Mouse (Mus musculus) heart, postnatal 10 days (tissue): ENCODE measurements at regions not wholly inside any gene's neighbourhood (a gene's known extent, or its start where the extent isn't known, plus 50 kb on each side); places are given as distances from the start of the nearest gene placed in this dataset.

Source experiments
- DNase-seq, 2 experiments: peaks; one replicate each; pipeline ENCODE4 v3.0.0; 2021
- intact Hi-C: fragments of 180-260 bp; cut with DNase I; formaldehyde crosslinking; loops from one replicate; pipeline ENCODE4 v1.15.1; 2025

- no peak for DNase-seq
Measured at GRCm38 (mm10) chr4:125765171-125765570, 259.2 kb upstream of the Csf3r start.

GRCm38 (mm10) chr4:125777126-125777525 lies 247.2 kb upstream of the Csf3r start:
- DNase-seq = no peak
- intact Hi-C loops = no loop called here

More at GRCm38 (mm10) chr4:125765171-125765570, 259.2 kb upstream of the Csf3r start:
- intact Hi-C loops = no loop called here

- intact Hi-C loops = no loop called here
- no peak for DNase-seq
Measured at GRCm38 (mm10) chr4:125780113-125780512, 244.2 kb upstream of the Csf3r start.

- intact Hi-C loops = no loop called here
- no peak for DNase-seq
Measured at GRCm38 (mm10) chr4:125780921-125781487, 243.3 kb upstream of the Csf3r start.

GRCm38 (mm10) chr4:125782346-125782745 lies 242.0 kb upstream of the Csf3r start:
- no peak for DNase-seq
- intact Hi-C loops = no loop called here

- DNase-seq = no peak
- intact Hi-C loops = no loop called here
Measured at GRCm38 (mm10) chr4:125786083-125786482, 238.3 kb upstream of the Csf3r start.

- intact Hi-C loops = no loop called here
Measured at GRCm38 (mm10) chr4:125794679-125795078, 229.7 kb upstream of the Csf3r start.

DNA sequence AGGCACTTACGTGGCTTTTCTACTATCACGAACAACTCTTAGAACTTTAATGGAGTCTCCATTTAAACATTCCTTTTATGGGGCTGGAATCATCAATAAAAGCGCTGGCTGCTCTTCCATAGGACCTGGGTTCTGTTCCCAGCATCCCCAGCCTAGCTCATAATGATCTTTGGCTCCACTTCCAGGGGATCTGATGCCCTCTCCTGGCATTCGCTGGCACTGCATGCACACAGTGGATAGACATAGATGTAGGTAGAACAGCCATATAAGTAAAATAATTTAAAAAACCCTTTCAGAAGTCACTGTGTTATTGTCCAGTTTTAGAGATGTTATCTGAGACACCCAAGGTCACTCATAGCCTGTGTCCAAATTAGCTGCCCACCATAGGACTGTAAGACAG lies 216.4 kb upstream of the Csf3r start:
- intact Hi-C loops = no loop called here
- DNase-seq = no peak

More at GRCm38 (mm10) chr4:125794679-125795078, 229.7 kb upstream of the Csf3r start:
- DNase-seq = no peak

DNA sequence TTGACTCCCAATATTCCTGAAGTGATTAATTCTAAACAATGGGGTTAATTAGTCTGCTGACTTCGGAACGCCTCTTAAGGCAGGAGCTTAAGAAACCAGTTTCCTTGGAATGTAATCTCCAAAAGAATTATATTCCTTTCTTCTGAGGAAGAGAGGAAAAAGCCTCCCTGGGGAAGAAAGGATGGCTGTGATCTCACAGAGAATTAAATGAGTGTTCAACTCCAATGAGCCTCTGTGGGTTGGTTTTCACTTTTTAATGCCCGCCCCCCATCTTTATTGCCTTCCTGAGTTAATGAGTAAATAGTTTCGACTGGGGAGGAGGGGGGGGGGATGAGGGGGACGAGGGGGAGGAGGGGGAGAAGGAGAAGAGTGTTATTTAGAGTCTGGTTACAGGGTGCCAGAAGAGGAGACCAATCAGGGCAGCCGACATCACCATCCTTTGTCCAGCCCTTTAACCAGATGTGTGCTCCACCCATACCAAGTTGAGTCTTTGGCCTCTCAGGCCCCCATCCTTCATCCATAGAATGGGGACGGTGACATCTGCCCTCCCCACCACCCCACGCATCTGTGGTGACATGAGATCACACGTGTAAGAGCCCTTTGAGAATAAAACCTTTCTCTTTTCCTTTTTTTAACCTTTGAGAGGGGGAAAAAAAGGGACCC lies 214.8 kb upstream of the Csf3r start:
- intact Hi-C loops = no loop called here
- no peak for DNase-seq

- intact Hi-C loops = no loop called here
- no peak for DNase-seq
Measured at GRCm38 (mm10) chr4:125810247-125810646, 214.1 kb upstream of the Csf3r start.

GRCm38 (mm10) chr4:125814311-125814710 lies 210.0 kb upstream of the Csf3r start:
- no peak for DNase-seq
- intact Hi-C loops = no loop called here

- no peak for DNase-seq
- intact Hi-C loops = no loop called here
Measured at GRCm38 (mm10) chr4:125815276-125815675, 209.1 kb upstream of the Csf3r start.

GRCm38 (mm10) chr4:125824525-125824924 lies 199.8 kb upstream of the Csf3r start:
- intact Hi-C loops = no loop called here
- DNase-seq = no peak

GRCm38 (mm10) chr4:125826416-125826815 lies 197.9 kb upstream of the Csf3r start:
- intact Hi-C loops = no loop called here
- no peak for DNase-seq

DNA sequence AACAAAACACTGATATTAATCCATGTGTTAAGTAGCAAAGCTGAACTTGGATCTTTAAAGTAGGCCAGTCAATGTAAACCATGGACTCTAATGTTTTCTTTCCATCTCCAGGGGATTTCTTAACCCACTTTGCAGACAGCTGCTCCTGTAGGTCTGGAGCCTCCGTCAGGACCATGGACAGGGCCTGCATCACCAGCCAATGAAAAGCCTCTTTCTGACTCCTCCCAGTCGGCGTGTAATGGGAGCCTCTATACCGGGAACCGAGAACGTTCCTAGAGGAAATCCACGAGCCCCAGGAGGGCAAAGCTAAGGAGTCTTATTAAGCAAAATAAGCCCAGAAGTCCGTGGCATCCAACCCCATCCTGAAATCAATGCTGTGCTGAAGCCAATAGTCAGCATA lies 189.1 kb upstream of the Csf3r start:
- peak; percentile 25 to 27 for DNase-seq
- intact Hi-C loops = no loop called here

DNA sequence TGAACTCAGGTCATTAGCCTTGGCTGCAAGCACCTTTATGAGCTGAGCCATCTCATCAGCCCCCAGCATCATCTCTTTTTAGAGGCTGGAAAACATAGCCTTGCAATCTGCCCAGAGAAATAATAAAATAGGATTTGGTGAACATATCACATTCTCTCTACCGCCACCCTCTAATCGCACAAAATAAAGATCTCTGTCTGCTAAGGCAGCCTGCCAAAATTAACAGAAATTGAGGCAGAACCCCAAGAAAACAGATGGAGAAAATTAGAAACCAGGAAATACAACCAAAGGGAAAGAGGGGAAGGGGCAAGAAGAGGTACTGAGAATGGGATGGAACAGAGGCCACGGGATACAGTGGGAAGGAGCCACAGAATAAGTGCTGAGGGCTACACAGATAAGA lies 176.8 kb upstream of the Csf3r start:
- intact Hi-C loops = loop anchor here (10.0 kb wide), 1 partner anchor 353 kb away; the partner anchor contains the start of gene Grik3
- no peak for DNase-seq

- peak; percentile 45 to 72 for DNase-seq
- intact Hi-C loops = no loop called here
Measured at GRCm38 (mm10) chr4:125850300-125850699, 174.1 kb upstream of the Csf3r start.

DNA sequence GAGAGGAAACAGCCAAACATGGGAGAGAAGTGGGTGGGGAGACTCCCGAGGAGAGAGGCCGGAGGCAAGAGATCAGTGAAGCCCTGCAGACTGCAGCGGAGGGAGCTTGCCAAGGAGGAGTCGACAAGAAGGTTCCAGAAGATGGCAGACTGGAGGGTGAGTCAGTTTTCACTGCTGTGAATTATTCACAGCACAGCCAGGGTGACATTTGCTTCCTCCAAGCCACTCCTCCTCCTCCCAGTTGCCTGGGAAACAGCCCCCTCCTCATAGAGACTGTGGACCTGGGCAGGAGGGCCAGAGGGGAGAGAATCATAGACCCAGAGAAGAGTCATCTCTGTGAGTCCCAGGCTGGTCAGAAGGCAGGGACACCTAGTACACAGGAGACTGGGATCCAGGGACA lies 171.8 kb upstream of the Csf3r start:
- intact Hi-C loops = no loop called here
- DNase-seq = no peak

DNA sequence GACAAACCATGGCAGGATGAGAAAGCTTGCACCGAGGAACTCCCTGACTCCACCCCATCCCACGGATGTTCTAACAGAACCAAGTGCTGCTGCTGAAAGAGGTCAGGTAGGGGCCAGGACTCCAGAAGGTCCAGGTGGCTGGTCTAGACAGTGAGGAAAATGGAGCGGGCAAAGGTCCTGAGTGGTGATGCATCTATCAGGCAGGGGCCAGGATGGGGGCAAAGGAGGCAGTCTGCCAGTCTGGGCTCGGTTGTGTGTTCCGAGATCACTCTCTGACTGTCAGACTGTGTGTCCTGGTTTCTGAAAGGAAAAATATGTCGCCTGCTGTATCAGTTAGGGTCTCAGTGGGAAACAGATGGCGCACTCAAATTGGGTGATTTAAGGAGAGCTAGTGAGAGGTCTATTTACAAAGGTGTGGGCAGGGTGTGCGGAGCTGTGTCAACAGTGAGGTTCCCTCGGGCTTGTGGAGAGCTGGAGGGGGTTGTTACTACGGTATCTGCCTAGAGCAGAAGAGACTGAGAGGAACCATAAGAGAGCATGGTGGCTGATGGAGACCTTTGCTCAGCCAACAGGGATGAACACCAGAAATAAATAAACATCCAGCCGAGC lies 168.3 kb upstream of the Csf3r start:
- no peak for DNase-seq
- intact Hi-C loops = no loop called here

- intact Hi-C loops = no loop called here
- DNase-seq = no peak
Measured at GRCm38 (mm10) chr4:125856781-125857180, 167.6 kb upstream of the Csf3r start.

- DNase-seq = no peak
- intact Hi-C loops = no loop called here
Measured at GRCm38 (mm10) chr4:125865057-125865456, 159.3 kb upstream of the Csf3r start.

DNA sequence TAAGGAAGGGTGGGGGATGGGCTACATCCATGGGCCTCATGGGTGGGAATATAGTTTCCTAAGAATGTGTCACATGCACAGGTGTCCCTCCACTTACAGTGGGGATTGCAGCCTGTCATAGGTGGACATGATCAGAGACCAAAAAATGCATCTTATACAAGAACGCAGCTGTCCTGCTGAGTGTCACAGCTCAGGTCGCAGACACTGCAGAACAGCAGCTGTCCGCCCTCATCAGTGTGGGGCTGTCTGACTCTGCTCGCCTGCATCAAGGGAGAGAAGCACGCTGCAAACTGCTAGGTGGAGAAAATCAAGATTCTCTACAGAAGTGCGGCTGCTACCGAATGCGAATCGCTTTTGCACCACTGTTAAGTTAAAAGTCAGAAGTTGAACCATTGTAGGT lies 158.6 kb upstream of the Csf3r start:
- DNase-seq = no peak
- intact Hi-C loops = no loop called here
